Mouse (Mus musculus): ENCODE measurements at regions not wholly inside any gene's neighbourhood (a gene's known extent, or its start where the extent isn't known, plus 50 kb on each side); places are given as distances from the start of the nearest gene placed in this dataset.

- TF ChIP-seq FLI1 (IDR thresholded peaks at IDR 0.05; ENCODE audit: low read length) = no peak
- no peak for TF ChIP-seq GATA1 (IDR thresholded peaks at IDR 0.05; ENCODE audit: borderline replicate concordance, low read length)
Measured at GRCm38 (mm10) chr1:61059910-61060536, 82.3 kb downstream of the Icos start.

Measured in megakaryocyte, embryonic 14.5 days (primary cell).